Mouse (Mus musculus): ENCODE results near the gene Cpa2. TPM values are rescaled to one million over a fixed set of nuclear protein-coding genes. Genes with fewer than 3 reads are reported as not detected.

Cpa2 gene
- total and polyA plus RNA-seq, 3 experiments, result 0.12 to 0.43 TPM; not detected in 1

GRCm38 (mm10) chr6:30508824-30509223 lies 32.6 kb upstream of the Cpa2 start:
- H3K9ac ChIP-seq (ENCODE audit: control insufficient read depth, low read depth, low read length, poor library complexity, severe bottlenecking), result peak overlapping the region; percentile 89
- no peaks in the 10 kb centered on the region for H3K9me3 ChIP-seq (replicated peaks; ENCODE audit: insufficient read depth, low read length)
- peaks cover 9% of the 10 kb centered on the region for H3K79me2 ChIP-seq (ENCODE audit: control insufficient read depth, insufficient read depth, low read length, poor library complexity)
- peaks cover 5 to 11% of the 10 kb centered on the region in 2 experiments; a peak in 3 of 4 replicates for H3K4me1 ChIP-seq (ENCODE audit: control insufficient read depth in 1 of 2, insufficient read depth in 2 of 2, low read length in 2 of 2)
- TF ChIP-seq HCFC1 (IDR thresholded peaks at IDR 0.05; ENCODE audit: low read depth, low read length) (no peak), CHD1 (IDR thresholded peaks at IDR 0.05; ENCODE audit: low read depth, low read length) (peak; percentile 87; the same call in 1 of the 2 replicates), RAD21 (IDR thresholded peaks at IDR 0.05; ENCODE audit: low read depth, low read length) (no peak)
- DNase-seq (ENCODE audit: low read depth, low spot score), result peak; percentile 25
- peak overlapping the region; percentile 92 for H3K27ac ChIP-seq (ENCODE audit: control insufficient read depth, low read depth, low read length)
- H3K36me3 ChIP-seq (ENCODE audit: control insufficient read depth in 1 of 2, insufficient read depth in 2 of 2, low read length in 2 of 2), result peaks cover 0 to 26% of the 10 kb centered on the region in 2 experiments; a peak in 3 of 4 replicates
- H3K4me3 ChIP-seq (ENCODE audit: control insufficient read depth in 1 of 2, insufficient read depth in 1 of 2, low read depth in 2 of 2, low read length in 2 of 2), result peak overlapping the region; percentile 56 to 80
- H3K27me3 ChIP-seq (ENCODE audit: control insufficient read depth in 1 of 2, insufficient read depth in 2 of 2, low read length in 2 of 2), result no peaks in the 10 kb centered on the region

GRCm38 (mm10) chr6:30509265-30510239 lies 31.8 kb upstream of the Cpa2 start, which contains the start of the genes Tmem209 and Ssmem1:
TSS of gene Tmem209 (minus strand) at chr6:30509783.
TSS of gene Ssmem1 (plus strand) at chr6:30509849.
- DNase-seq (ENCODE audit: low read depth, low spot score), result peak; percentile 99
- H3K36me3 ChIP-seq (ENCODE audit: control insufficient read depth in 1 of 2, insufficient read depth in 2 of 2, low read length in 2 of 2), result peaks cover 0 to 24% of the 10 kb centered on the region in 2 experiments; a peak in 3 of 4 replicates
- peak within 1 kb of the TSS; percentile 89 for H3K9ac ChIP-seq (ENCODE audit: control insufficient read depth, low read depth, low read length, poor library complexity, severe bottlenecking)
- peak within 1 kb of the TSS; percentile 92 for H3K27ac ChIP-seq (ENCODE audit: control insufficient read depth, low read depth, low read length)
- H3K27me3 ChIP-seq (ENCODE audit: control insufficient read depth in 1 of 2, insufficient read depth in 2 of 2, low read length in 2 of 2), result peaks cover 0 to 1% of the 10 kb centered on the region in 2 experiments; a peak in 1 of 4 replicates
- H3K9me3 ChIP-seq (replicated peaks; ENCODE audit: insufficient read depth, low read length), result no peaks in the 10 kb centered on the region
- peaks cover 5 to 11% of the 10 kb centered on the region in 2 experiments; a peak in 3 of 4 replicates for H3K4me1 ChIP-seq (ENCODE audit: control insufficient read depth in 1 of 2, insufficient read depth in 2 of 2, low read length in 2 of 2)
- H3K79me2 ChIP-seq (ENCODE audit: control insufficient read depth, insufficient read depth, low read length, poor library complexity), result peaks cover 9% of the 10 kb centered on the region
- peak within 1 kb of the TSS; percentile 56 to 80 for H3K4me3 ChIP-seq (ENCODE audit: control insufficient read depth in 1 of 2, insufficient read depth in 1 of 2, low read depth in 2 of 2, low read length in 2 of 2)
- TF ChIP-seq RAD21 (IDR thresholded peaks at IDR 0.05; ENCODE audit: low read depth, low read length) (no peak), ZNF384 (IDR thresholded peaks at IDR 0.05; ENCODE audit: low read depth, low read length) (no peak), EP300 (IDR thresholded peaks at IDR 0.05; ENCODE audit: low read depth in 1 of 2, low read length in 2 of 2) (no peak), NRF1 (IDR thresholded peaks at IDR 0.05; ENCODE audit: insufficient read depth, low read depth, low read length, poor library complexity, severe bottlenecking) (peak; percentile 93), POLR2A (IDR thresholded peaks at IDR 0.05; ENCODE audit: control insufficient read depth in 1 of 2, insufficient read depth in 1 of 2, low read depth in 1 of 2, low read length in 2 of 2, poor library complexity in 1 of 2) (peak; percentile 97 to 99), CHD2 (IDR thresholded peaks at IDR 0.05; ENCODE audit: low read length) (peak; percentile 100), CTCF (IDR thresholded peaks at IDR 0.05 in 2 of 3, conservative IDR thresholded peaks at IDR 0.05 in 1 of 3; ENCODE audit: control insufficient read depth in 1 of 3, insufficient read depth in 1 of 3, low read depth in 2 of 3, low read length in 3 of 3, poor library complexity in 1 of 3, severe bottlenecking in 1 of 3) (no peak), USF2 (IDR thresholded peaks at IDR 0.05; ENCODE audit: borderline replicate concordance in 1 of 2, insufficient read depth in 1 of 2, low read depth in 1 of 2, low read length in 2 of 2) (no peak), MAZ (IDR thresholded peaks at IDR 0.05; ENCODE audit: low read depth, low read length) (no peak), UBTF (IDR thresholded peaks at IDR 0.05; ENCODE audit: borderline replicate concordance, insufficient read depth, low read depth, low read length) (no peak), HCFC1 (IDR thresholded peaks at IDR 0.05; ENCODE audit: low read depth, low read length) (peak; percentile 89), MEF2A (IDR thresholded peaks at IDR 0.05; ENCODE audit: extremely low read depth, insufficient replicate concordance, low read depth, low read length, poor library complexity, severe bottlenecking) (no peak), ELF1 (IDR thresholded peaks at IDR 0.05; ENCODE audit: low read depth, low read length) (peak; percentile 96), BHLHE40 (IDR thresholded peaks at IDR 0.05; ENCODE audit: borderline replicate concordance, low read depth, low read length) (no peak), MAFK (IDR thresholded peaks at IDR 0.05; ENCODE audit: borderline replicate concordance, low read depth, low read length) (no peak), ZMIZ1 (IDR thresholded peaks at IDR 0.05; ENCODE audit: low read depth, low read length) (no peak; the same call in 1 of the 2 replicates), JUND (IDR thresholded peaks at IDR 0.05; ENCODE audit: low read depth, low read length) (no peak), NELFE (IDR thresholded peaks at IDR 0.05; ENCODE audit: low read depth, low read length) (peak; percentile 97), ZKSCAN1 (IDR thresholded peaks at IDR 0.05; ENCODE audit: low read depth, low read length) (no peak), GATA1 (IDR thresholded peaks at IDR 0.05; ENCODE audit: low read depth, low read length) (0 out of 2 replicates have a peak, but pooled peaks have one; percentile 5), USF1 (IDR thresholded peaks at IDR 0.05; ENCODE audit: low read depth, low read length) (no peak), ETS1 (IDR thresholded peaks at IDR 0.05; ENCODE audit: low read depth, low read length) (no peak), ZC3H11A (IDR thresholded peaks at IDR 0.05; ENCODE audit: low read depth, low read length) (no peak), MAX (IDR thresholded peaks at IDR 0.05; ENCODE audit: low read length) (peak; percentile 97), KAT2A (conservative IDR thresholded peaks at IDR 0.05; ENCODE audit: low read depth, low read length) (no peak; the same call in 1 of the 2 replicates), SMC3 (IDR thresholded peaks at IDR 0.05; ENCODE audit: low read depth, low read length) (no peak)
